Mouse (Mus musculus) lung, adult 2 months (tissue): ENCODE measurements at regions not wholly inside any gene's neighbourhood (a gene's known extent, or its start where the extent isn't known, plus 50 kb on each side); places are given as distances from the start of the nearest gene placed in this dataset.

Experiments used
- CTCF ChIP-seq: fragments of 200-500 bp; IDR thresholded peaks from 2 replicates; pipeline ENCODE4 v1.5.1; 2011; ENCODE audit warnings: mild to moderate bottlenecking, low read length, control low read depth; ENCODE audit not compliant: insufficient read depth
- POLR2A ChIP-seq: fragments of 200-500 bp; IDR thresholded peaks from 2 replicates; pipeline ENCODE4 v1.6.1; 2011; ENCODE audit warnings: low read depth, mild to moderate bottlenecking, control low read depth, low read length, borderline replicate concordance; ENCODE audit errors: extremely low read depth

- TF ChIP-seq CTCF (no peak), POLR2A (no peak)
Measured at GRCm38 (mm10) chr3:18711661-18712060, 763.5 kb downstream of the Cypt12 start.
